In the genomic region with DNA sequence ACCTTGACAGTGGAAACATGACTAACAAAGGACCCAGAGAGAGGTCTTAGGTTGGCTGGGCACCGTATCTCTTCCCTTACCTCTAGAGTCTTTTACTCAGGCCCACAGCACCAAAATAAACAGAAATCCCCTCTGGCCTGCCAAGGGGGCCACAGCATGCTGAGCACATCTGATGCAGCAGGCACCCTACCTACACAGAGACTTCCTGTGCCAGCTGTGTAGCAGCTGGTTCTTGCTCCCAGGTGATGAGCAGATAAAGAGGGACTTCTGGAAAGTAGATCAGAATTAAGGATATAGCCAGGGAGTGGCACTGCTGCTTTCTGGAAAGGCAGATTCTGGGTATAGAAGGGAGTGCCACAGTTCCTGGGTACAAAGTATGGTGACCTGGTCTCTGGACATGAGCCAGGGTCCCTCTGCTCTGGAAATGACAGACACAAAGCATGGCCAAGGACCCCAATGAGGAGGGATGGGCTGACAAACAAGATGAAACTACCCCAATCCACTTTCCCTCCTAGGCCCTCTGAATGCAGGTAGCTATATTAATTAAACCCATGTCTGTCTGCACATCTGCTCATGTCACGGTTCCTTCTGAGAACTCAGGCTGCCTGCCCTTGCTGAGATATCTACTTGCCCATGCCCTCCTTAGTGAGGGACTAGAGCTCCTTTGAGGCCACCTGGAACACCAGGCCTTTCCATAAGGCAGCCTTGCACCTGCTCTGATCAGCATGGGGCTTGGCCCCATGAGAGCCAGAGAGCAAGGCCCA, we compare ENCODE assay signal across 7 mouse cellular contexts.
DNase-seq lines count a peak whose midpoint lies in the region; ATAC-seq and TF ChIP-seq lines count a peak whose summit lies in the region.

No protein-coding gene starts in this region.

- no peak overlapping the region for H3K4me2 ChIP-seq in lung, embryonic 16.5 days (ENCODE audit: low read depth, low read length)
- H3K4me2 ChIP-seq in limb, embryonic 11.5 days (ENCODE audit: low read depth, severe bottlenecking) = no peak overlapping the region
- H3K4me2 ChIP-seq in stomach, embryonic 15.5 days = peak overlapping the region; percentile 14; the same call in 1 of the 2 replicates

- peak overlapping the region; percentile 29; the same call in 1 of the 2 replicates for H3K9ac ChIP-seq in lung, embryonic 16.5 days (ENCODE audit: low read length)
- H3K9ac ChIP-seq in limb, embryonic 11.5 days (ENCODE audit: low read length) = no peak overlapping the region
- no peak overlapping the region for H3K9ac ChIP-seq in stomach, embryonic 15.5 days

- TF ChIP-seq POLR2A in lung, adult 2 months (IDR thresholded peaks at IDR 0.05; ENCODE audit: borderline replicate concordance, extremely low read depth, low read depth, low read length) = no peak
- TF ChIP-seq POLR2A in embryonic fibroblast, embryonic 13.5 days (IDR thresholded peaks at IDR 0.05; ENCODE audit: low read depth, low read length) = no peak

- no peak overlapping the region for H3K4me3 ChIP-seq in lung, embryonic 16.5 days (ENCODE audit: low read length)
- no peak overlapping the region for H3K4me3 ChIP-seq in lung, adult 2 months (replicated peaks; ENCODE audit: extremely low read depth, low read depth, low read length)
- no peak overlapping the region for H3K4me3 ChIP-seq in embryonic fibroblast, embryonic 13.5 days (ENCODE audit: insufficient read depth, low read length)
- H3K4me3 ChIP-seq in limb, embryonic 11.5 days (ENCODE audit: low read depth, low read length) = no peak overlapping the region
- no peak overlapping the region for H3K4me3 ChIP-seq in stomach, embryonic 15.5 days (replicated peaks)

- 68% methylated on average over 2 of the region's 2 CpGs for WGBS in lung, embryonic 16.5 days
- 59% methylated on average over 2 of the region's 2 CpGs for WGBS in lung, adult 2 months
- 73% methylated on average over 2 of the region's 2 CpGs for WGBS in limb, embryonic 11.5 days
- WGBS in stomach, embryonic 15.5 days = 50% methylated on average over 2 of the region's 2 CpGs

- ATAC-seq in lung, embryonic 16.5 days (ENCODE audit: low read depth) = no peak
- 0 out of 2 replicates have a peak, but pooled peaks have one; percentile 8 for ATAC-seq in limb, embryonic 11.5 days (ENCODE audit: insufficient number of reproducible peaks, low FRiP score, low TSS enrichment, low read depth)
- ATAC-seq in stomach, embryonic 15.5 days (ENCODE audit: insufficient read depth, low FRiP score, low read depth) = no peak; the same call in 1 of the 2 replicates

- H3K4me1 ChIP-seq in lung, embryonic 16.5 days (replicated peaks; ENCODE audit: control insufficient read depth, insufficient read depth, low read length) = peaks cover 52% of the 10 kb centered on the region
- peaks cover 17% of the 10 kb centered on the region for H3K4me1 ChIP-seq in lung, adult 2 months (ENCODE audit: control insufficient read depth, insufficient read depth, low read length)
- peaks cover 27% of the 10 kb centered on the region for H3K4me1 ChIP-seq in embryonic fibroblast, embryonic 13.5 days (ENCODE audit: control insufficient read depth, insufficient read depth, low read length)
- H3K4me1 ChIP-seq in limb, embryonic 11.5 days (ENCODE audit: control insufficient read depth, insufficient read depth, low read length) = peaks cover 29% of the 10 kb centered on the region
- H3K4me1 ChIP-seq in stomach, embryonic 15.5 days = peaks cover 44% of the 10 kb centered on the region

- H3K27me3 ChIP-seq in lung, embryonic 16.5 days (ENCODE audit: control insufficient read depth, insufficient read depth, low read depth, low read length) = no peaks in the 10 kb centered on the region
- H3K27me3 ChIP-seq in limb, embryonic 11.5 days (ENCODE audit: control insufficient read depth, insufficient read depth, low read length) = no peaks in the 10 kb centered on the region
- no peaks in the 10 kb centered on the region for H3K27me3 ChIP-seq in stomach, embryonic 15.5 days (replicated peaks)

- peak overlapping the region; percentile 92 for H3K27ac ChIP-seq in lung, embryonic 16.5 days (ENCODE audit: low read length)
- H3K27ac ChIP-seq in embryonic fibroblast, embryonic 13.5 days (ENCODE audit: insufficient read depth, low read length) = peak overlapping the region; percentile 54
- H3K27ac ChIP-seq in limb, embryonic 11.5 days (replicated peaks; ENCODE audit: low read depth, low read length) = no peak overlapping the region
- peak overlapping the region; percentile 92 for H3K27ac ChIP-seq in stomach, embryonic 15.5 days

- H3K36me3 ChIP-seq in lung, embryonic 16.5 days (ENCODE audit: control insufficient read depth, insufficient read depth, low read length) = no peaks in the 10 kb centered on the region
- H3K36me3 ChIP-seq in limb, embryonic 11.5 days (ENCODE audit: control insufficient read depth, insufficient read depth, low read length) = no peaks in the 10 kb centered on the region
- no peaks in the 10 kb centered on the region for H3K36me3 ChIP-seq in stomach, embryonic 15.5 days

- no peak for TF ChIP-seq CTCF in lung, adult 2 months (IDR thresholded peaks at IDR 0.05; ENCODE audit: insufficient read depth, low read length)
- no peak for TF ChIP-seq CTCF in embryonic fibroblast, embryonic 13.5 days (IDR thresholded peaks at IDR 0.05; ENCODE audit: borderline replicate concordance, insufficient read depth, low read length)

- no peaks in the 10 kb centered on the region for H3K9me3 ChIP-seq in lung, embryonic 16.5 days (ENCODE audit: control insufficient read depth, low read length)
- H3K9me3 ChIP-seq in limb, embryonic 11.5 days (ENCODE audit: control insufficient read depth, low read length) = no peaks in the 10 kb centered on the region
- no peaks in the 10 kb centered on the region for H3K9me3 ChIP-seq in stomach, embryonic 15.5 days

- DNase-seq in lung, adult 2 months = no peak
- DNase-seq in limb, embryonic 11.5 days (ENCODE audit: low spot score) = no peak
- DNase-seq in natural killer cell, adult 2 months (ENCODE audit: low spot score in 2 of 2) = no peak
- no peak for DNase-seq in frontal cortex, postnatal 10 days (ENCODE audit: low spot score in 2 of 2)
